Mouse (Mus musculus) adrenal gland, adult 8-10 months (tissue): Measurements from ENCODE around the gene Gm36210. TPM values are rescaled to one million over a fixed set of nuclear protein-coding genes. Genes with fewer than 3 reads are reported as not detected.

ENCODE experiments used
- DNase-seq: peaks from one replicate; pipeline ENCODE4 v3.0.0; 2022
- total RNA-seq, 4 experiments: library from RNA; stranded (reverse); gene quantifications; 2 replicates each; pipeline ENCODE4 v1.2.4; 2022

The Gm36210 gene
- under 1 TPM in 1 of 4 experiments, not detected in 3; 0.26 TPM for total RNA-seq

GRCm38 (mm10) chr7:4906466-4906950, at the start of gene Gm36210:
TSS of gene Gm36210 (minus strand) at chr7:4906516.
- no peak for DNase-seq

GRCm38 (mm10) chr7:4953815-4954445, 47.6 kb upstream of the Gm36210 start:
- no peak for DNase-seq

- DNase-seq = peak; percentile 51
Measured at GRCm38 (mm10) chr7:4950561-4951342, 44.4 kb upstream of the Gm36210 start.

- DNase-seq = no peak
Measured at GRCm38 (mm10) chr7:4948386-4948785, 42.1 kb upstream of the Gm36210 start.

GRCm38 (mm10) chr7:4947855-4948254, 41.5 kb upstream of the Gm36210 start:
- peak; percentile 69 for DNase-seq

- peak; percentile 91 for DNase-seq
Measured at GRCm38 (mm10) chr7:4943223-4943815, 37.0 kb upstream of the Gm36210 start.

GRCm38 (mm10) chr7:4942673-4943072, 36.4 kb upstream of the Gm36210 start:
- no peak for DNase-seq

GRCm38 (mm10) chr7:4940068-4940479, 33.8 kb upstream of the Gm36210 start:
- DNase-seq = peak; percentile 72

- DNase-seq = no peak
Measured at GRCm38 (mm10) chr7:4938456-4938855, 32.1 kb upstream of the Gm36210 start.

GRCm38 (mm10) chr7:4937392-4937791, 31.1 kb upstream of the Gm36210 start:
- DNase-seq = no peak

GRCm38 (mm10) chr7:4936832-4937231, 30.5 kb upstream of the Gm36210 start:
- DNase-seq = no peak

- DNase-seq = no peak
Measured at GRCm38 (mm10) chr7:4934160-4934914, 28.0 kb upstream of the Gm36210 start.

- DNase-seq = no peak
Measured at GRCm38 (mm10) chr7:4933103-4933502, 26.8 kb upstream of the Gm36210 start.

GRCm38 (mm10) chr7:4928323-4928722, 22.0 kb upstream of the Gm36210 start:
- DNase-seq = no peak

- no peak for DNase-seq
Measured at GRCm38 (mm10) chr7:4927711-4928110, 21.4 kb upstream of the Gm36210 start.

GRCm38 (mm10) chr7:4926849-4927248, 20.5 kb upstream of the Gm36210 start:
- DNase-seq = no peak

- no peak for DNase-seq
Measured at GRCm38 (mm10) chr7:4925441-4926381, 19.4 kb upstream of the Gm36210 start, which contains the start of gene Ssc5d. TSS of gene Ssc5d (plus strand) at chr7:4925785.

- no peak for DNase-seq
Measured at GRCm38 (mm10) chr7:4924891-4925301, 18.6 kb upstream of the Gm36210 start.

GRCm38 (mm10) chr7:4924483-4924882, 18.2 kb upstream of the Gm36210 start:
- no peak for DNase-seq

- DNase-seq = no peak
Measured at GRCm38 (mm10) chr7:4923586-4924364, 17.5 kb upstream of the Gm36210 start.
